Comparison of ENCODE assay signal across 17 mouse cellular contexts in the genomic region with DNA sequence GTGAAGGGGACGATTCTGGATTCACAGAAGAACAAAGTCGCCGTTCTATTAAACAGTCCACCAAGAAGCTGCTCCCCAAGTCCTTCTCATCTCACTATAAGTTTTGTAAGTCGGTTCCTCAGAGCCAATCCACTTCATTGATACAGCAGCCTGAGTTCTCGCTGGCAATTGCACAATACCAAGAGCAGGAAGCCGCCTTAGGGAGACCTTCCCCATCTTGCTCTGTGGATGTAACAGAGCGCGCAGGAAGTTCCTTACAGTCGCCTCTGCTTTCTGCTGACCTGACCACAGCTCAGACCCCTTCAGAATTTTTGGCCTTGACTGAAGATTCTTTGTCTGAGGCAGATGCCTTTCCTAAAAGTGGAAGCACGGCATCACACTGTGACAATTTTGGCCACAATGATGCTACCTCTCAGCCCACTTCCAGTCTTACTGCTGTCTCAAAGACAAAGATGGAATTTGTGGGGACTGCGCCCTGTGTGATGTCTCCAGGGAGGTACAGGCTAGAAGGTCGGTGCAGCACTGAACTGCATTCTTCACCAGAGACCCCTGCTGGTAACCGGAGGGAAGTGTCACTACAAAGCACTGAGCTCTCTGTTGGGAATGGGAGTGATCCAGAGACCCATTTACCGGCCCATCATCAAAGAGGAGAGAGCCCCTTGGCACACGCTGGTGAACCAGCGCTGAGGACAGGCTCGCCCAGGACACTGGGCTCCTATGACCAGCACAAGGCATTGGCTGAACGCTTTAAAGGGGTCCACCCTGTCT.
DNase-seq lines count a peak whose midpoint lies in the region; ATAC-seq lines count a peak whose summit lies in the region.
"Had no signal": no experiment of that assay in that cellular context is flagged by ENCODE, and none has a peak within 500 bp of the region (broad histone marks: within the 10 kb centered on the region; RNA-seq: fewer than 3 reads in every experiment).

No protein-coding gene starts in this region.

- ATAC-seq in kidney, embryonic 15.5 days (replicated peaks; ENCODE audit: low FRiP score): peak; percentile 56; the same call in 1 of the 2 replicates
- peak; percentile 11; the same call in 1 of the 2 replicates for ATAC-seq in embryonic facial prominence, embryonic 15.5 days (ENCODE audit: insufficient number of reproducible peaks, low FRiP score, low TSS enrichment, low read depth)
- ATAC-seq: midbrain, embryonic 16.5 days had no signal

- H3K4me2 ChIP-seq in kidney, embryonic 15.5 days: no peak overlapping the region
- no peak overlapping the region for H3K4me2 ChIP-seq in embryonic facial prominence, embryonic 15.5 days (replicated peaks)
- H3K4me2 ChIP-seq: embryonic facial prominence, embryonic 12.5 days; forebrain, embryonic 12.5 days; heart, embryonic 15.5 days; limb, embryonic 15.5 days; neural tube, embryonic 13.5 days had no signal

- no peak overlapping the region for H3K9ac ChIP-seq in kidney, embryonic 15.5 days
- H3K9ac ChIP-seq in embryonic facial prominence, embryonic 15.5 days: no peak overlapping the region
- H3K9ac ChIP-seq: embryonic facial prominence, embryonic 12.5 days; forebrain, embryonic 12.5 days; heart, embryonic 15.5 days; limb, embryonic 15.5 days; neural tube, embryonic 13.5 days had no signal

- peaks cover 10% of the 10 kb centered on the region for H3K36me3 ChIP-seq in kidney, embryonic 15.5 days
- no peaks in the 10 kb centered on the region for H3K36me3 ChIP-seq in embryonic facial prominence, embryonic 15.5 days
- H3K36me3 ChIP-seq: embryonic facial prominence, embryonic 12.5 days; heart, embryonic 15.5 days; limb, embryonic 15.5 days had no signal

- DNase-seq in kidney, postnatal 14 days: no peak
- DNase-seq in thymus, postnatal 4 days: peak; percentile 20
- DNase-seq in thymus, postnatal 25 days: no peak
- no peak for DNase-seq in cerebellum, postnatal 10 days
- no peak for DNase-seq in embryo, embryonic 10 days (ENCODE audit: low spot score)
- DNase-seq: cerebellum, adult 9-11 months; kidney, postnatal 4 days; lung, postnatal 36 days had no signal

- no peak overlapping the region for H3K4me3 ChIP-seq in kidney, embryonic 15.5 days (replicated peaks)
- no peak overlapping the region for H3K4me3 ChIP-seq in embryonic facial prominence, embryonic 15.5 days (replicated peaks)
- H3K4me3 ChIP-seq: embryonic facial prominence, embryonic 12.5 days; forebrain, embryonic 12.5 days; heart, embryonic 15.5 days; limb, embryonic 15.5 days; neural tube, embryonic 13.5 days had no signal

- no peaks in the 10 kb centered on the region for H3K9me3 ChIP-seq in kidney, embryonic 15.5 days (replicated peaks)
- H3K9me3 ChIP-seq in embryonic facial prominence, embryonic 15.5 days (replicated peaks): no peaks in the 10 kb centered on the region
- H3K9me3 ChIP-seq: embryonic facial prominence, embryonic 12.5 days; forebrain, embryonic 12.5 days; heart, embryonic 15.5 days; limb, embryonic 15.5 days; neural tube, embryonic 13.5 days had no signal

- WGBS in kidney, embryonic 15.5 days: 86% methylated on average over 18 of the region's 18 CpGs
- 84% methylated on average over 18 of the region's 18 CpGs for WGBS in embryonic facial prominence, embryonic 15.5 days

- H3K4me1 ChIP-seq in kidney, embryonic 15.5 days: no peaks in the 10 kb centered on the region
- H3K4me1 ChIP-seq in embryonic facial prominence, embryonic 15.5 days: no peaks in the 10 kb centered on the region
- H3K4me1 ChIP-seq: embryonic facial prominence, embryonic 12.5 days; forebrain, embryonic 12.5 days; heart, embryonic 15.5 days; limb, embryonic 15.5 days; neural tube, embryonic 13.5 days had no signal

- H3K27ac ChIP-seq in kidney, embryonic 15.5 days: no peak overlapping the region
- no peak overlapping the region for H3K27ac ChIP-seq in embryonic facial prominence, embryonic 15.5 days (replicated peaks)
- H3K27ac ChIP-seq: embryonic facial prominence, embryonic 12.5 days; forebrain, embryonic 12.5 days; heart, embryonic 15.5 days; limb, embryonic 15.5 days; neural tube, embryonic 13.5 days had no signal

- no peaks in the 10 kb centered on the region for H3K27me3 ChIP-seq in kidney, embryonic 15.5 days
- H3K27me3 ChIP-seq in embryonic facial prominence, embryonic 15.5 days: no peaks in the 10 kb centered on the region
- H3K27me3 ChIP-seq: CH12.LX; embryonic facial prominence, embryonic 12.5 days; forebrain, embryonic 12.5 days; heart, embryonic 15.5 days; limb, embryonic 15.5 days; neural tube, embryonic 13.5 days had no signal
